Mouse (Mus musculus): Measurements from ENCODE around the gene Snrpd3. TPM values are rescaled to one million over a fixed set of nuclear protein-coding genes. Genes with fewer than 3 reads are reported as not detected.

Gene Snrpd3
- polyA plus RNA-seq, 1 experiment from 2014 or later = 63.3 TPM

DNA sequence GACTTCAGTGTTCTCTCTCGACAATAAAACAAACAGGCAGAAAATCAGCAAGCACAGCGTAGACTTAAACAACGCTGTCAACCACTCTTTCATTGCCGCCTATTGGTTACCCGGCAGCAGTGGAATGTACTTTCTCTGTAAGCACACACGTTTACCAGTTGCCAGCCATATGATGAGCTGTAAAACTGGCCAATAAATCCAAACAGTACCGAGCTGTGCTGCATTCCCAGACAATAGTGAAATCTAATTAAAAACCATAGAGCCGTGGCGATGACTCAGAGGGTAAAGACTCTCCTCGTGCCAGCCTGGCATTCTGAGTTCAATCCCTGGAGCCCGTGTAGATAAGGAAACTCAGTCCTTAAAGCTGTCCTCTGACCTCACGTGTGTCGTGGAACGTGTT, 31.1 kb downstream of the Snrpd3 start:
- H3K27ac ChIP-seq (ENCODE audit: low read depth, low read length) = peak overlapping the region; percentile 46; the same call in 1 of the 2 replicates
- ATAC-seq = peak; percentile 91

DNA sequence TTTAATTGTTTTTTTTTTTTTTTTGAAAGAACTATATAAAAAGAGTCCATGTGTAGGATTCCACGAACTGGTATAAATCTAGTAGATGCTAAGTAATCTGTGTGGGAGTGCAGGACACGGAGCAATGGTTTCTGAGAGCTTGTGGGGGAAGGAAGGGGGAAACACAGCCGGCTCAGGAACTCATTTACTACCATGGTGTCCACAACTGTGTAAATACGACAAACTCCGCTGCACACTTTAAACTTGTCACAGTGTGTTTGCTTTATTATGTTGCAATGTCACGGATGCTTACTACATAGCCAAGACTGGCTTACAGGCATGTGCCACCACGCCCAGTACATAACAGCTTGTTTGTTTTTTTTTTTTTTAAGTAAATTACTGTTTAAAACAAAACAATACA, 32.5 kb downstream of the Snrpd3 start:
- Histone ChIP-seq H3K27me3 (replicated peaks; ENCODE audit: control insufficient read depth, insufficient read depth, low read length) (no peaks in the 10 kb centered on the region), H3K4me1 (replicated peaks; ENCODE audit: control insufficient read depth, insufficient read depth, low read length) (no peaks in the 10 kb centered on the region; the same call in 1 of the 2 replicates), H3K36me3 (ENCODE audit: control insufficient read depth, insufficient read depth) (no peaks in the 10 kb centered on the region), H3K9me3 (ENCODE audit: control insufficient read depth) (no peaks in the 10 kb centered on the region), H3K4me3 (ENCODE audit: low read depth, low read length) (no peak overlapping the region), H3K4me2 (replicated peaks; ENCODE audit: low read depth) (no peak overlapping the region), H3K27ac (ENCODE audit: low read depth, low read length) (no peak overlapping the region), H3K9ac (ENCODE audit: low read depth, low read length) (no peak overlapping the region)
- no peak for TF ChIP-seq CTCF (IDR thresholded peaks at IDR 0.05; ENCODE audit: low read depth)
- no peak for ATAC-seq
- 55% methylated on average over 7 of the region's 7 CpGs for WGBS

More for the DNA sequence above, 31.1 kb downstream of the Snrpd3 start:
- Histone ChIP-seq H3K36me3 (ENCODE audit: control insufficient read depth, insufficient read depth) (no peaks in the 10 kb centered on the region), H3K4me3 (ENCODE audit: low read depth, low read length) (no peak overlapping the region), H3K4me1 (replicated peaks; ENCODE audit: control insufficient read depth, insufficient read depth, low read length) (no peaks in the 10 kb centered on the region; the same call in 1 of the 2 replicates), H3K9me3 (ENCODE audit: control insufficient read depth) (no peaks in the 10 kb centered on the region), H3K9ac (ENCODE audit: low read depth, low read length) (no peak overlapping the region), H3K4me2 (replicated peaks; ENCODE audit: low read depth) (no peak overlapping the region; the same call in 1 of the 2 replicates), H3K27me3 (replicated peaks; ENCODE audit: control insufficient read depth, insufficient read depth, low read length) (no peaks in the 10 kb centered on the region)
- peak; percentile 41 for TF ChIP-seq CTCF (IDR thresholded peaks at IDR 0.05; ENCODE audit: low read depth)
- WGBS = 12% methylated on average over 14 of the region's 14 CpGs

GRCm38 (mm10) chr10:75551175-75551574, 33.8 kb downstream of the Snrpd3 start:
- no peak overlapping the region for H3K27ac ChIP-seq (ENCODE audit: low read depth, low read length)
- 36% methylated on average over 12 of the region's 12 CpGs for WGBS
- H3K27me3 ChIP-seq (replicated peaks; ENCODE audit: control insufficient read depth, insufficient read depth, low read length) = no peaks in the 10 kb centered on the region
- no peak overlapping the region; the same call in 1 of the 2 replicates for H3K4me2 ChIP-seq (replicated peaks; ENCODE audit: low read depth)
- peak; percentile 37 for TF ChIP-seq CTCF (IDR thresholded peaks at IDR 0.05; ENCODE audit: low read depth)
- H3K4me1 ChIP-seq (replicated peaks; ENCODE audit: control insufficient read depth, insufficient read depth, low read length) = no peaks in the 10 kb centered on the region; the same call in 1 of the 2 replicates
- H3K9me3 ChIP-seq (ENCODE audit: control insufficient read depth) = no peaks in the 10 kb centered on the region
- no peak for ATAC-seq
- H3K4me3 ChIP-seq (ENCODE audit: low read depth, low read length) = no peak overlapping the region
- no peaks in the 10 kb centered on the region for H3K36me3 ChIP-seq (ENCODE audit: control insufficient read depth, insufficient read depth)
- no peak overlapping the region for H3K9ac ChIP-seq (ENCODE audit: low read depth, low read length)

- no peak overlapping the region for H3K4me3 ChIP-seq (ENCODE audit: low read depth, low read length)
- H3K9ac ChIP-seq (ENCODE audit: low read depth, low read length) = no peak overlapping the region
- H3K36me3 ChIP-seq (ENCODE audit: control insufficient read depth, insufficient read depth) = no peaks in the 10 kb centered on the region
- H3K4me2 ChIP-seq (replicated peaks; ENCODE audit: low read depth) = no peak overlapping the region
- TF ChIP-seq CTCF (IDR thresholded peaks at IDR 0.05; ENCODE audit: low read depth) = no peak
- no peaks in the 10 kb centered on the region for H3K9me3 ChIP-seq (ENCODE audit: control insufficient read depth)
- WGBS = 79% methylated on average over 2 of the region's 2 CpGs
- no peaks in the 10 kb centered on the region for H3K27me3 ChIP-seq (replicated peaks; ENCODE audit: control insufficient read depth, insufficient read depth, low read length)
- H3K27ac ChIP-seq (ENCODE audit: low read depth, low read length) = no peak overlapping the region
- ATAC-seq = no peak
- no peaks in the 10 kb centered on the region; the same call in 1 of the 2 replicates for H3K4me1 ChIP-seq (replicated peaks; ENCODE audit: control insufficient read depth, insufficient read depth, low read length)
These were observed 34.8 kb downstream of the Snrpd3 start for GRCm38 (mm10) chr10:75552106-75552505.

DNA sequence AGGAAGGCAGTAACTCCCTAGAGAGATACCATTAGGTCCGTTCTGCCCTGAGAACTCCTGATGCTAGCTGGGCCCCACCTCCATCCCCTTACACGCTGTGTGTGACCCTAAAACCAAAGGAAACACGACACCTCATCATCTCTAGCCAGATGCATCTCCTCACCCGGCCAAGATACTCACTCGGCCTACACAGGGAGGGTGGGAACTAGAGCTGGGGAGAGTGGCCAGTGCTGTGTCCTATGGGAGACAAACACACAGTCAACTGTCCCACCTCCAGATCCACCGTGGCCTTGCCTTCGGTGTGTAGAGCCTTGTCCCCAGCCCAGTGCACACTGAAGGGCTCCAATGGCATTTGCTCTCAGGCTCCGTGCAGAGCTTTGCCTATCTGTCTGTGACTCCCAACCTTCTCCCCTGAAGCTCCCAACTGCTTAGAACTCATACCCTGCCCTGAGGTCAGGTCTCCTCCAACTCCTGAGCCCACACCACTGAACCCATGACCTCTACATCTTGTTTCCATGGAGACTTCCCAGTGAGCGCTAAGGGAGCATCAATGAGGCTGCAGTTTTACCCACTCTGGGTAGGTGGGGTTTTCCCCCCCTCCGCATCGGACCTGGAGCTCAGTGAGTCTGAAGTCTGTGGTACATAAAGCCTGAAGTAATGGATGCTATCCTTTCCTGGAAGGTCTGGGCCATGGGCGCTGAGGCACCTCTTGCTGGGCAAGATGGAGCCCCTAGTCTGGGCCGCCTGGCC, 35.5 kb downstream of the Snrpd3 start:
- H3K9ac ChIP-seq (ENCODE audit: low read depth, low read length) = no peak overlapping the region
- TF ChIP-seq CTCF (IDR thresholded peaks at IDR 0.05; ENCODE audit: low read depth) = no peak
- no peak overlapping the region for H3K4me3 ChIP-seq (ENCODE audit: low read depth, low read length)
- no peaks in the 10 kb centered on the region; the same call in 1 of the 2 replicates for H3K27me3 ChIP-seq (replicated peaks; ENCODE audit: control insufficient read depth, insufficient read depth, low read length)
- H3K36me3 ChIP-seq (ENCODE audit: control insufficient read depth, insufficient read depth) = no peaks in the 10 kb centered on the region
- H3K4me2 ChIP-seq (replicated peaks; ENCODE audit: low read depth) = no peak overlapping the region
- H3K4me1 ChIP-seq (replicated peaks; ENCODE audit: control insufficient read depth, insufficient read depth, low read length) = no peaks in the 10 kb centered on the region; the same call in 1 of the 2 replicates
- no peak overlapping the region for H3K27ac ChIP-seq (ENCODE audit: low read depth, low read length)
- H3K9me3 ChIP-seq (ENCODE audit: control insufficient read depth) = no peaks in the 10 kb centered on the region
- WGBS = 72% methylated on average over 13 of the region's 13 CpGs
- no peak for ATAC-seq

GRCm38 (mm10) chr10:75554090-75554489, 36.7 kb downstream of the Snrpd3 start:
- Histone ChIP-seq H3K9ac (ENCODE audit: low read depth, low read length) (no peak overlapping the region), H3K4me3 (ENCODE audit: low read depth, low read length) (no peak overlapping the region), H3K27ac (ENCODE audit: low read depth, low read length) (no peak overlapping the region), H3K36me3 (ENCODE audit: control insufficient read depth, insufficient read depth) (no peaks in the 10 kb centered on the region), H3K9me3 (ENCODE audit: control insufficient read depth) (no peaks in the 10 kb centered on the region), H3K4me2 (replicated peaks; ENCODE audit: low read depth) (no peak overlapping the region), H3K27me3 (replicated peaks; ENCODE audit: control insufficient read depth, insufficient read depth, low read length) (peaks cover 7% of the 10 kb centered on the region; the same call in 1 of the 2 replicates), H3K4me1 (replicated peaks; ENCODE audit: control insufficient read depth, insufficient read depth, low read length) (no peaks in the 10 kb centered on the region; the same call in 1 of the 2 replicates)
- WGBS = 74% methylated on average over 8 of the region's 8 CpGs
- TF ChIP-seq CTCF (IDR thresholded peaks at IDR 0.05; ENCODE audit: low read depth) = no peak
- ATAC-seq = peak; percentile 53; the same call in 1 of the 2 replicates

Data from intestine, postnatal 0 days (tissue).